Mouse (Mus musculus): Measurements from ENCODE around the gene Etfdh.
"Not testable (repeated sequence)": the region's sequence is repeated elsewhere in the genome, so short reads cannot be mapped to it uniquely, and the experiment has no call there.

Etfdh gene

GRCm38 (mm10) chr3:79576865-79577264 lies 52.4 kb downstream of the Etfdh start:
- no peak for DNase-seq (ENCODE audit: low spot score)

- no peak for DNase-seq (ENCODE audit: low spot score)
Observed at GRCm38 (mm10) chr3:79576468-79576816, 52.9 kb downstream of the Etfdh start.

- peak; percentile 33 for DNase-seq (ENCODE audit: low spot score)
Observed at GRCm38 (mm10) chr3:79575576-79576467, 53.5 kb downstream of the Etfdh start.

GRCm38 (mm10) chr3:79574336-79574735 lies 55.0 kb downstream of the Etfdh start:
- no peak for DNase-seq (ENCODE audit: low spot score)

- DNase-seq (ENCODE audit: low spot score): not testable (repeated sequence)
Observed at GRCm38 (mm10) chr3:79573376-79573775, 55.9 kb downstream of the Etfdh start.

- DNase-seq (ENCODE audit: low spot score): no peak
Observed at GRCm38 (mm10) chr3:79572399-79572798, 56.9 kb downstream of the Etfdh start.

GRCm38 (mm10) chr3:79569351-79569681 lies 60.0 kb downstream of the Etfdh start:
- no peak for DNase-seq (ENCODE audit: low spot score)

GRCm38 (mm10) chr3:79568629-79569350 lies 60.5 kb downstream of the Etfdh start:
- DNase-seq (ENCODE audit: low spot score): no peak

GRCm38 (mm10) chr3:79567703-79568362 lies 61.5 kb downstream of the Etfdh start, which contains the start of gene Fnip2:
Gene Fnip2 (minus strand): TSS chr3:79567796.
- peak; percentile 91 for DNase-seq (ENCODE audit: low spot score)

GRCm38 (mm10) chr3:79566716-79567691 lies 62.3 kb downstream of the Etfdh start:
- peak; percentile 65 for DNase-seq (ENCODE audit: low spot score)

- DNase-seq (ENCODE audit: low spot score): no peak
Observed at GRCm38 (mm10) chr3:79564875-79565606, 64.3 kb downstream of the Etfdh start.

GRCm38 (mm10) chr3:79563511-79563910 lies 65.8 kb downstream of the Etfdh start:
- DNase-seq (ENCODE audit: low spot score): no peak

- DNase-seq (ENCODE audit: low spot score): no peak
Observed at GRCm38 (mm10) chr3:79561784-79562715, 67.2 kb downstream of the Etfdh start.

- no peak for DNase-seq (ENCODE audit: low spot score)
Observed at GRCm38 (mm10) chr3:79560555-79560954, 68.7 kb downstream of the Etfdh start.

- no peak for DNase-seq (ENCODE audit: low spot score)
Observed at GRCm38 (mm10) chr3:79559773-79560045, 69.6 kb downstream of the Etfdh start.

- no peak for DNase-seq (ENCODE audit: low spot score)
Observed at GRCm38 (mm10) chr3:79559021-79559772, 70.1 kb downstream of the Etfdh start.

- DNase-seq (ENCODE audit: low spot score): no peak
Observed at GRCm38 (mm10) chr3:79555061-79555460, 74.2 kb downstream of the Etfdh start.
